Mouse (Mus musculus): ENCODE results near the gene 4933406M09Rik. TPM values are rescaled to one million over a fixed set of nuclear protein-coding genes. Genes with fewer than 3 reads are reported as not detected.

4933406M09Rik gene
- polyA plus RNA-seq, 1 experiment, result 0.02 TPM

DNA sequence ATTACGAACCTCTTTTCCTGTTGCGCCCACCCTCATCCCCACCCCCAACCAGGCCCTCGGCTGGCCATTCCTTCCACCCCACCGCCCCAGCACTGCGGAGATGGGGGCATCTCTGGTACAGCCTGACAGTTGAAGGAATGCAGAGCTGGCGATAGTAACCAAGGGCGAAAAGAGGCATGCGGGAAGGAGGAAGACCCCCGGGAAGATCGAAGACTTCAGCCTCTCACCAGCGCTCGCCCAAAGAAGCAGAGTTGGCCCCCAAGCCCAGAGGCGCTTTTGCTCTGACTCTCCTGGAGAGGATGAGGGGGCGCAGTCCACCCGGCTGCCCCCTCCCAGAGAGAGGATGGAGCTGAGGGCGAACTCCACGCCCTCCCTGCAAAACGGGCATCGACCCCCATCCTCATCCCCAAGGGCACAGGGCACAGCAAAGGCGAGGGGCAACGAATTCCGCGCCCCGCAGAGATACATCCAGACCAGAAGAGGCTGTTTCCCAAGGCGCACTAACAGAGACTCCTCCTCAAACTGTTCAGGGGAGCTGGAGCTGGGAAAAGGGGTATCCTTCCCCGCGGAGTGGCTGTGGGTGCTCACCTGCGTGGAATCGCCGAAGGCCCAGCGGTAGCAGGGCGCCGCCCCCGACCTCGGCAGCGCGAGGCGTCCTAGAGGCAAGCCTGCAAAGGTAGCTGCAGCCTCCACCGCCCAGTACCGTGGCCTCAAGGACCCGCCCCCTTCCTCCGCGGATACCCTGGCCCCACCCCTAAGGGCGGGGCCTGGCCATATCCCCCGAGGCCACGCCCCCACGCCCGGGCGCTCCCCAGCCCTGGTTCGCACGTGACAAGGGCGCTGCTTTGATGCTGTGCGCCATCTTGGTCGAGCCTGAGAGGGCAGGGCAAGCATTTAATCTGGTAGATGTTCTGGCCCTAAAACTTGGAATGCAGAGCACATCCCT lies 41.5 kb upstream of the 4933406M09Rik start:
- no peaks in the 10 kb centered on the region; the same call in 1 of the 2 replicates for H3K9me3 ChIP-seq (ENCODE audit: control insufficient read depth, low read length)
- H3K27me3 ChIP-seq (ENCODE audit: control insufficient read depth), result peaks cover 13% of the 10 kb centered on the region
- peaks cover 15% of the 10 kb centered on the region for H3K4me1 ChIP-seq (ENCODE audit: control insufficient read depth)
- peak overlapping the region; percentile 45 for H3K4me3 ChIP-seq (replicated peaks)
- peaks cover 42% of the 10 kb centered on the region for H3K36me3 ChIP-seq (ENCODE audit: control insufficient read depth)
- TF ChIP-seq GATA1 (IDR thresholded peaks at IDR 0.05; ENCODE audit: low read length) (no peak), TAL1 (IDR thresholded peaks at IDR 0.05; ENCODE audit: low read length) (no peak)

DNA sequence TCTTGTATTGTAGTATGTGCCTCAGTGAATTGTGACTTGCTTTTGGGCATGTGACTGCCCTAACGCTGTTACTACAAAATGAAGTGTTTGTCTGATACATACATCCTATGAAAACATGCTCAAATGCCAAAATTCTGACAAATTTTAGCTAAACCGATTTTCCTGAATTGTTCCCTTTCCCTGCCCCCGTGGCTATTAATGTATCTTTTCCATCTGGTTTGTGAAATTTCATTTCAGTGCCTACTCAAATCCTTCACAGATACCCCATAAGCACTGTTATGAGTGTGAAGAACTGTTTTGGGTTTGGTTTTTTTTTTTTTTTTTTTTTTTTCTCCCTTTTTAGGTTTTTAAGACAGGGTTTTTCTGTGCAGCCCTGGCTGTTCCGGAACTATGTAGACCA lies 40.7 kb upstream of the 4933406M09Rik start:
- TF ChIP-seq TAL1 (IDR thresholded peaks at IDR 0.05; ENCODE audit: low read length) (no peak), GATA1 (IDR thresholded peaks at IDR 0.05; ENCODE audit: low read length) (no peak)
- Histone ChIP-seq H3K4me3 (replicated peaks) (no peak overlapping the region), H3K36me3 (ENCODE audit: control insufficient read depth) (peaks cover 50% of the 10 kb centered on the region), H3K27me3 (ENCODE audit: control insufficient read depth) (peaks cover 13% of the 10 kb centered on the region), H3K4me1 (ENCODE audit: control insufficient read depth) (peaks cover 15% of the 10 kb centered on the region), H3K9me3 (ENCODE audit: control insufficient read depth, low read length) (no peaks in the 10 kb centered on the region; the same call in 1 of the 2 replicates)

DNA sequence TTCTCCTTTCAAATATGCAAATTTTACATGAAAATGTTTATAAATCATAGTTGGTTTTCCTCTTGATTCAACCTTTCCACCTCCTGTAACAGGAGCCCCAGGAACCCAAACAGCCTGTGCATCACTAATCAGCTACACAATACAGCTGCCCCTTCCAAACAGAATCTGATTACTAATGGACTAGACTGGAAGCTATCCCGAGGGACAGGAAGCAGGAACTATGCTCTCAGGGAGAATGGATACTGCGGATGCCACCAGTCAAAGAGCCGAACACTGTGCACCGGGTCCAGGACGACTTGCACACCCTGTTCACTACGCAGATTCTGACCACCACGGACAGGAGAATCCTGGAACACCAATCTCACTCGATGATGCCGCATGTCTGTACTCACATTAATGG lies 37.9 kb upstream of the 4933406M09Rik start:
- peaks cover 18% of the 10 kb centered on the region for H3K4me1 ChIP-seq (ENCODE audit: control insufficient read depth)
- H3K36me3 ChIP-seq (ENCODE audit: control insufficient read depth), result peaks cover 77% of the 10 kb centered on the region
- no peaks in the 10 kb centered on the region; the same call in 1 of the 2 replicates for H3K9me3 ChIP-seq (ENCODE audit: control insufficient read depth, low read length)
- no peak for TF ChIP-seq GATA1 (IDR thresholded peaks at IDR 0.05; ENCODE audit: low read length)
- TF ChIP-seq TAL1 (IDR thresholded peaks at IDR 0.05; ENCODE audit: low read length), result no peak
- H3K4me3 ChIP-seq (replicated peaks), result no peak overlapping the region
- peaks cover 13% of the 10 kb centered on the region for H3K27me3 ChIP-seq (ENCODE audit: control insufficient read depth)

DNA sequence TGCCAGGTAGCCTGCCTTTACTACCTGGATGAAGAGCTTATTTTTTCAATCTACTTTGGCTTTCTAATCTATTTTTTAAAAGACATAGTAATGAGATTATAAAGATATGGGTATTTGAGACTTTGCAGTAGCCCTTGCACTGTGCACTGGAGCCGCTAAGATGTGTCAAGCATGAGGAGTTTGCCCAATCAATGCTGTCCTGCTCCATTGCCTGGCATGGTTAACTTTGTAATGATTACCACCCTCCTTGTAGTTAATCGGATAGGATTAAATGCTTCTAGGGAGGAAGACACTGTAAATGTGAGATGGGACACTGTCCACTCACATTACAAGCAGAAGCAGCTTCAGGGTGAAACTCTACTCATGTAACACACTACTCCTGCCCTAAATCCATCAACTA lies 32.4 kb upstream of the 4933406M09Rik start:
- Histone ChIP-seq H3K9me3 (ENCODE audit: control insufficient read depth, low read length) (no peaks in the 10 kb centered on the region), H3K4me1 (ENCODE audit: control insufficient read depth) (peaks cover 12% of the 10 kb centered on the region), H3K36me3 (ENCODE audit: control insufficient read depth) (peaks cover 94% of the 10 kb centered on the region), H3K27me3 (ENCODE audit: control insufficient read depth) (no peaks in the 10 kb centered on the region), H3K4me3 (replicated peaks) (no peak overlapping the region)
- TF ChIP-seq GATA1 (IDR thresholded peaks at IDR 0.05; ENCODE audit: low read length) (no peak), TAL1 (IDR thresholded peaks at IDR 0.05; ENCODE audit: low read length) (no peak)

DNA sequence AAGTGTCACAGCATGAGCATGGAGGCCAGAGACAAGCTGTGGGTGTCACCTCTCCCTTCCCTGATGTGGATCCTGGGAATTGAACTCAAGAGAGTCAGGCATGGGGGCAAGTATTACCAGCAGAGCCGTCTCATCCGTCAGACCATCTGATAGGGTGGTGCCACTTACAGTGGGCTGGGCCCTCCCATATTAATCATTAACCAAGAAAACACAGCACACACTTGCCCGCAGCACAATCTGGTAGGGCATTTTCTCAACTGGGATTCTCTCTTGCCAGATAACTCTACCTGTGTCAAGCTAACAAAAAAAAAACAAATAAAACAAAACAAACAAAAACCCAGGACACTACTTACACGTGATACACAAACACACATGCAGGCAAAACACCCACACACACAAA lies 28.3 kb upstream of the 4933406M09Rik start:
- H3K36me3 ChIP-seq (ENCODE audit: control insufficient read depth), result peaks cover 80% of the 10 kb centered on the region
- peaks cover 39% of the 10 kb centered on the region for H3K4me1 ChIP-seq (ENCODE audit: control insufficient read depth)
- no peak overlapping the region for H3K4me3 ChIP-seq (replicated peaks)
- H3K9me3 ChIP-seq (ENCODE audit: control insufficient read depth, low read length), result no peaks in the 10 kb centered on the region
- no peak for TF ChIP-seq TAL1 (IDR thresholded peaks at IDR 0.05; ENCODE audit: low read length)
- TF ChIP-seq GATA1 (IDR thresholded peaks at IDR 0.05; ENCODE audit: low read length), result no peak
- no peaks in the 10 kb centered on the region for H3K27me3 ChIP-seq (ENCODE audit: control insufficient read depth)

DNA sequence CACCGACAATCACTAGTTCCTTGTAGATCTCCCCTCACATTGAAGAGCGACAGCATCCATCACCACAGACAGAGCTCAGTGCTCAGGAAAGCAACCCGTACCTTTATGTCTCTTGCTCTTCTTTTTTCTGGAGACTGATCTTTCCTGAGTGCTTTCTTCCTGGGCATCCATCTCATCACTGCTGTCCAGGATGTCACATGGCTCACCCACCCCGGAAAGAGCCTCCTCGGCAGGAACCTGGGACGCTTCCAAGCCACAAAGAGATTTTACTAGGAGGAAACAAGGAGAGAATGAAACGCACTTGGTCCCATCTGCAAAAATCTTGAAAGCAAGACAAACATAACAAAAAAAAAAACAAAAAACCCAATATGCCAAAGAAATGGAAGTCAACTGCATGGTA lies 25.1 kb upstream of the 4933406M09Rik start:
- Histone ChIP-seq H3K4me3 (replicated peaks) (peak overlapping the region; percentile 91), H3K4me1 (ENCODE audit: control insufficient read depth) (peaks cover 45% of the 10 kb centered on the region)

DNA sequence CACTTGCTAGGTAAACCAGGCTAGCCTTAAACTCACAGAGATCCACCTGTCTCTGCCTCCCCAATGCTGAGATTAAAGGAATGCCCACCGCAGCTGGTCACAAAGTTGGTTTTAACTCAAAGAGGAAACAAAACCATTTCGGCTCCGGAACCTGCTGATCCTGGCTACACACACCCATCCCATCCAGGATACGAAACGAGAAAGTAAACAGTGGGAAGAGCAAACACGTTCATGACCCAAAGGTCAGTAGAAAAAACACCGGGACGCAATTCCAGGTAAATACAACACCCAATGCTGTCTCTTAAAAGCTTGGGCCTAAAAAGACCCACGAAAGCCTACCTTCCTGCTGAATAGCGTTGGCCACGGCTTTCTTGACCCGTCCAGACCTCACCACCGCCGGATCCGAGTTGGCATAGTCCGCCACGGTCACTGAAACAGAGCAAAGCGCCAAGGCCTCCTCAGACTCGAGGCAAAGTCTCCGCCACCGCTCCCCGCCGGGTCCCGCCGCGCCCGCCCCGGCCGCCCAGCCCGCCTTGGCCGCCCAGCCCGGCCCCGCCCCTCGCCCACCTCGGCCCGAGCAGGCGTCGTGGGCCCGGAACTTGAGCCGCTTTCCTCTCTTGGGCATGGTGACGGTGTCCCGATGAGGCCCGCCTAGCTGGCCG lies 24.4 kb upstream of the 4933406M09Rik start:
- H3K27me3 ChIP-seq (ENCODE audit: control insufficient read depth), result no peaks in the 10 kb centered on the region
- TF ChIP-seq GATA1 (IDR thresholded peaks at IDR 0.05; ENCODE audit: low read length), result no peak
- H3K4me3 ChIP-seq (replicated peaks), result peak overlapping the region; percentile 91
- peaks cover 45% of the 10 kb centered on the region for H3K4me1 ChIP-seq (ENCODE audit: control insufficient read depth)
- no peaks in the 10 kb centered on the region for H3K9me3 ChIP-seq (ENCODE audit: control insufficient read depth, low read length)
- H3K36me3 ChIP-seq (ENCODE audit: control insufficient read depth), result peaks cover 42% of the 10 kb centered on the region

More for the DNA sequence above, 25.1 kb upstream of the 4933406M09Rik start:
- H3K36me3 ChIP-seq (ENCODE audit: control insufficient read depth), result peaks cover 48% of the 10 kb centered on the region
- H3K27me3 ChIP-seq (ENCODE audit: control insufficient read depth), result no peaks in the 10 kb centered on the region
- TF ChIP-seq TAL1 (IDR thresholded peaks at IDR 0.05; ENCODE audit: low read length) (no peak), GATA1 (IDR thresholded peaks at IDR 0.05; ENCODE audit: low read length) (no peak)
- no peaks in the 10 kb centered on the region for H3K9me3 ChIP-seq (ENCODE audit: control insufficient read depth, low read length)

DNA sequence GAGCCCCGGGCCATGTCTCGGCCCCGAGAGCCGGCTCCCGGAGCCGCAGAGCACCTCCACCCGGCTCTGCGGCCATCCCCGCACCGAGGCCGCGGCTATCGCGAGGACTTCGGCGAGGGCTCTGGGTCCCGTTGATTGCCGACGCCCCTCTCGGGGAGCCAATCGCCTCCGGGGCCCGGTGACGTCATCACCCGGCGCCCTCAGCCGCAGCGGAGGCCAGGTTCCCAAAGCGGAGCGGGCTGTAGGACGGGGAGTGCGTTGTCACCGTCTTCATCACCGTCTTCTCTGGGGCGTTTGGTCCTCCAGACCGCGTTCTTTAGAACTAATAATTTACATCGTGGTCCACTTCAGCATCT lies 23.9 kb upstream of the 4933406M09Rik start, which contains the start of gene Tmem183a:
Gene Tmem183a, minus strand, starts transcription at position 123 of the 356 bp plus-strand sequence.
- Histone ChIP-seq H3K4me1 (ENCODE audit: control insufficient read depth) (peaks cover 45% of the 10 kb centered on the region), H3K4me3 (replicated peaks) (peak within 1 kb of the TSS; percentile 91), H3K9me3 (ENCODE audit: control insufficient read depth, low read length) (no peaks in the 10 kb centered on the region), H3K36me3 (ENCODE audit: control insufficient read depth) (peaks cover 37% of the 10 kb centered on the region), H3K27me3 (ENCODE audit: control insufficient read depth) (no peaks in the 10 kb centered on the region)
- TF ChIP-seq TAL1 (IDR thresholded peaks at IDR 0.05; ENCODE audit: low read length) (no peak), GATA1 (IDR thresholded peaks at IDR 0.05; ENCODE audit: low read length) (no peak)

DNA sequence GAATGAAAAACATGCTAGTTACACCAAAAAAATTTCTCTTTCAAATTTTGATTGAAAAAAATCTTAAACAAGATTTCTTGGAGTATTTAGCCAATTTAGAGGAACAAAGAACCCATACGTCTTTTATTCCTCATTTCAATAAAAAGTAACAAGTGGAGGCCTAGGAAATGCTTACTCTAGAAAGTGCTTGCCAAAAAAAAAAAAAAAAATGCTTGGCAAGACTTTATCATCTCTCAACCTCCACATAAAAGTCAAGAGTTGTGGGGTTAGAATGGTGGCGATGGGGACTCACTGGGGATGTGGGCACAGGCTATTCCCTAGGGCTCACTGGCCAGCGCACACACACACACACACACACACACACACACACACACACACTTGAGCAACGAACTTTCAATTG lies 22.5 kb upstream of the 4933406M09Rik start:
- TF ChIP-seq TAL1 (IDR thresholded peaks at IDR 0.05; ENCODE audit: low read length) (no peak), GATA1 (IDR thresholded peaks at IDR 0.05; ENCODE audit: low read length) (no peak)
- Histone ChIP-seq H3K27me3 (ENCODE audit: control insufficient read depth) (no peaks in the 10 kb centered on the region), H3K9me3 (ENCODE audit: control insufficient read depth, low read length) (no peaks in the 10 kb centered on the region), H3K36me3 (ENCODE audit: control insufficient read depth) (peaks cover 26% of the 10 kb centered on the region), H3K4me3 (replicated peaks) (no peak overlapping the region), H3K4me1 (ENCODE audit: control insufficient read depth) (peaks cover 39% of the 10 kb centered on the region)

Data from erythroblast, embryonic 14.5 days (primary cell).